11 mouse cellular contexts compared by ENCODE assay signal in genomic region chrX:51767457-51767856, GRCm38 (mm10). TPM values are rescaled to one million over a fixed set of nuclear protein-coding genes. Genes with fewer than 3 reads are reported as not detected.
DNase-seq lines count a peak whose midpoint lies in the region; ATAC-seq and TF ChIP-seq lines count a peak whose summit lies in the region.
"Had no signal": no experiment of that assay in that cellular context is flagged by ENCODE, and none has a peak within 500 bp of the region (broad histone marks: within the 10 kb centered on the region; RNA-seq: fewer than 3 reads in every experiment).

No protein-coding gene starts in this region.

- no peaks in the 10 kb centered on the region for H3K36me3 ChIP-seq in liver, adult 2 months (ENCODE audit: control insufficient read depth, insufficient read depth, low read length)
- no peaks in the 10 kb centered on the region for H3K36me3 ChIP-seq in liver, embryonic 12.5 days
- H3K36me3 ChIP-seq in forebrain, embryonic 16.5 days (ENCODE audit: control insufficient read depth, insufficient read depth) = no peaks in the 10 kb centered on the region

- peak; percentile 9 for DNase-seq in gastrocnemius, adult 18-20 months (ENCODE audit: low spot score)
- no peak for DNase-seq in gastrocnemius, adult 8-10 months (ENCODE audit: low spot score in 2 of 2)
- peak; percentile 2 for DNase-seq in liver, adult 2 months (ENCODE audit: extremely low read depth, low read depth, low spot score)
- DNase-seq in adrenal gland, adult 2 months = peak; percentile 20
- DNase-seq in kidney, postnatal 36 days = peak; percentile 10 to 48
- no peak for DNase-seq in thymus, postnatal 14 days

- H3K27me3 ChIP-seq in liver, adult 2 months (ENCODE audit: control insufficient read depth, insufficient read depth, low read length) = no peaks in the 10 kb centered on the region
- no peaks in the 10 kb centered on the region; the same call in 1 of the 2 replicates for H3K27me3 ChIP-seq in liver, embryonic 12.5 days (replicated peaks)
- H3K27me3 ChIP-seq in forebrain, embryonic 16.5 days (replicated peaks; ENCODE audit: control insufficient read depth, insufficient read depth, low read length) = no peaks in the 10 kb centered on the region

- no peaks in the 10 kb centered on the region for H3K4me1 ChIP-seq in liver, adult 2 months (ENCODE audit: control insufficient read depth, insufficient read depth, low read length)
- H3K4me1 ChIP-seq in liver, embryonic 12.5 days = no peaks in the 10 kb centered on the region
- no peaks in the 10 kb centered on the region for H3K4me1 ChIP-seq in forebrain, embryonic 16.5 days (replicated peaks; ENCODE audit: control insufficient read depth, insufficient read depth, low read length)

- no peak for TF ChIP-seq CTCF in liver, adult 2 months (IDR thresholded peaks at IDR 0.05; ENCODE audit: low read depth, low read length)

- no peaks in the 10 kb centered on the region for H3K79me2 ChIP-seq in liver, adult 2 months (ENCODE audit: control insufficient read depth, insufficient read depth, low read length)

- H3K27ac ChIP-seq in liver, adult 2 months (replicated peaks; ENCODE audit: insufficient read depth, low read depth, low read length) = no peak overlapping the region
- no peak overlapping the region for H3K27ac ChIP-seq in liver, embryonic 12.5 days
- no peak overlapping the region for H3K27ac ChIP-seq in forebrain, embryonic 16.5 days (ENCODE audit: low read length)

- no peak overlapping the region for H3K9ac ChIP-seq in liver, adult 2 months (ENCODE audit: low read depth, low read length)
- H3K9ac ChIP-seq in liver, embryonic 12.5 days = no peak overlapping the region
- no peak overlapping the region for H3K9ac ChIP-seq in forebrain, embryonic 16.5 days (replicated peaks; ENCODE audit: low read depth, low read length)

- no peak overlapping the region for H3K4me2 ChIP-seq in liver, embryonic 12.5 days
- H3K4me2 ChIP-seq in forebrain, embryonic 16.5 days (ENCODE audit: low read length) = no peak overlapping the region

- WGBS in liver, adult 2 months = 4% methylated on average over 1 of the region's 1 CpGs
- 3% methylated on average over 1 of the region's 1 CpGs for WGBS in liver, embryonic 12.5 days (ENCODE audit: insufficient replicate concordance)
- 7% methylated on average over 1 of the region's 1 CpGs for WGBS in forebrain, embryonic 16.5 days

- no peak for ATAC-seq in liver, embryonic 12.5 days
- no peak for ATAC-seq in forebrain, embryonic 16.5 days

- H3K9me3 ChIP-seq in liver, embryonic 12.5 days (replicated peaks) = no peaks in the 10 kb centered on the region
- no peaks in the 10 kb centered on the region for H3K9me3 ChIP-seq in forebrain, embryonic 16.5 days (ENCODE audit: control insufficient read depth, low read length)

- H3K4me3 ChIP-seq in liver, adult 2 months (ENCODE audit: insufficient read depth, low read depth, low read length) = no peak overlapping the region
- no peak overlapping the region for H3K4me3 ChIP-seq in liver, embryonic 12.5 days
- no peak overlapping the region for H3K4me3 ChIP-seq in forebrain, embryonic 16.5 days (replicated peaks; ENCODE audit: low read length)

- TF ChIP-seq POLR2A in liver, adult 2 months (IDR thresholded peaks at IDR 0.05; ENCODE audit: extremely low read depth, insufficient read depth, low read length) = no peak

RNA-seq across cellular contexts. Expression of gene Usp26, which starts 33.6 kb away (rescaled TPM):
- not detected for total RNA-seq in gastrocnemius, adult 18-20 months (2021)
- total RNA-seq in gastrocnemius, adult 8-10 months (2022) = not detected
- not detected in 2 replicates for total RNA-seq in liver, adult 2 months (2014; rRNA removed)
- polyA plus RNA-seq in liver, adult 2 months (2012; rRNA removed) = not detected in 2 replicates
- polyA plus RNA-seq in liver, embryonic 12.5 days (2016; fragmentation: Nextera tagmentation; extraction: Ambion mirVana) = not detected in 2 replicates
- not detected for total RNA-seq in adrenal gland, adult 2 months (2021)
- not detected in 2 replicates for polyA plus RNA-seq in adrenal gland, adult 2 months (2012; rRNA removed)
- not detected in 2 replicates for polyA plus RNA-seq in forebrain, embryonic 16.5 days (2015; fragmentation: Nextera tagmentation; extraction: Ambion mirVana)
- total RNA-seq: megakaryocyte-erythroid progenitor cell, adult 5-6 weeks had no signal
- polyA plus RNA-seq: large intestine, adult 2 months; spleen, adult 2 months had no signal

Comparison
In these comparisons a context has a peak if more than half of its experiments do, and no peak if none do; other contexts are left out.
1. DNase-seq: peak in gastrocnemius, adult 18-20 months (single experiment), liver, adult 2 months (single experiment), adrenal gland, adult 2 months (single experiment) and kidney, postnatal 36 days (2 of 2); none in gastrocnemius, adult 8-10 months (0 of 2) and thymus, postnatal 14 days (single experiment).